Mouse (Mus musculus): ENCODE data around the gene Kctd8. TPM values are rescaled to one million over a fixed set of nuclear protein-coding genes. Genes with fewer than 3 reads are reported as not detected.

The Kctd8 gene
- total RNA-seq, 1 experiment = 0.62 TPM

DNA sequence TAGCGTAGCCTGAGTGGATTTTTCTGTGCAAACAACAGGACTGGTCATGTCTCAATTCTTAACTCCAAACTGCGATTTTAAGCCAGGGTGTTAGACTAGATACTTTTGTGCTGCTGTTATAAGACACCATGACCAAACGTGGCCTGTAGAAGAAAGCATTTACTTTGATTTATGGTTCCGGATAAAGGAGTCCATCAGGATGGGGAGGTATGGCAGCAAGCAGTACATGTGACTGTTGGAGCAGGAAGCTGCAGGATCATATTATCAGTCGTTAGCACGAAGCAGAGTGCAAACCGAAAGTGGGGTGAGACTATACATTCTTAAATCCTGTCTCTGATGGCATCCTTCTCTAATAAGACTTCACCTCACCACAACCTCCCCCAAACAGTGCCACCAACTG, 28.9 kb downstream of the Kctd8 start:
- TF ChIP-seq ZC3H11A (IDR thresholded peaks at IDR 0.05; ENCODE audit: borderline replicate concordance, low read depth, low read length) (no peak), CHD2 (IDR thresholded peaks at IDR 0.05; ENCODE audit: low read depth, low read length) (no peak), HCFC1 (IDR thresholded peaks at IDR 0.05; ENCODE audit: borderline replicate concordance, insufficient read depth, low read length) (no peak), MAFK (IDR thresholded peaks at IDR 0.05; ENCODE audit: insufficient read depth, low read depth, low read length) (no peak), ZNF384 (IDR thresholded peaks at IDR 0.05; ENCODE audit: low read depth, low read length) (no peak)
- H3K4me3 ChIP-seq (ENCODE audit: insufficient read depth in 1 of 2, low read depth in 1 of 2, low read length in 2 of 2, poor library complexity in 1 of 2, severe bottlenecking in 1 of 2) = no peak overlapping the region
- in situ Hi-C loops (cut with MboI; ENCODE audit: low sequenced_read_pairs in 2 of 2, unreplicated experiment in 2 of 2) = no loop called here
- no peaks in the 10 kb centered on the region for H3K36me3 ChIP-seq (ENCODE audit: control insufficient read depth, insufficient read depth, low read length, poor library complexity, severe bottlenecking)
- no peak overlapping the region for H3K9ac ChIP-seq (ENCODE audit: insufficient read depth, low read depth, low read length, poor library complexity, severe bottlenecking)
- no peaks in the 10 kb centered on the region for H3K9me3 ChIP-seq (ENCODE audit: control insufficient read depth, insufficient read depth, low read depth, low read length)
- DNase-seq (ENCODE audit: low read depth, low spot score) = no peak
- no peaks in the 10 kb centered on the region for H3K4me1 ChIP-seq (ENCODE audit: control insufficient read depth in 2 of 2, insufficient read depth in 2 of 2, low read length in 2 of 2, poor library complexity in 1 of 2)
- no peak overlapping the region for H3K27ac ChIP-seq (ENCODE audit: insufficient read depth, low read depth, low read length, poor library complexity, severe bottlenecking)

DNA sequence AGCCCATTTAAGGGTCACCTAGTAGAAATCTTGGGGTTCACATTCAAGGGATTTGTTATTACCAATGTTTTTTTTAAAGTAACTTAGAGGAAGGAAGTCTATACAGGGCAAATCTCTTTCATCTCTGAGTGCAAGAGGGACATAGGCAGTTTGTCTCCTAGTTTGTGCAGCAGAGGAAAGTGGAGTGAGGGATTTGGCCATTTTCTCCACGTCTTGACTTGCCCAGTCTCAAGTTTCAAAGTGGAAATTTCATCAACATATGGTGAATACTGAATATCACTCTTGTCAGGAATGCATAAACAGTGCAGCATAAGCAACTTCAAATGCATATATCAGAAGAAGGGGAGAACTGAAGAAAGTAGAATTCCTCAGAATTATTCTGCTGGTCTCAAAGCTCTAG, 39.8 kb downstream of the Kctd8 start:
- DNase-seq (ENCODE audit: low read depth, low spot score) = no peak
- TF ChIP-seq ZC3H11A (IDR thresholded peaks at IDR 0.05; ENCODE audit: borderline replicate concordance, low read depth, low read length) (no peak), CHD2 (IDR thresholded peaks at IDR 0.05; ENCODE audit: low read depth, low read length) (no peak), MAFK (IDR thresholded peaks at IDR 0.05; ENCODE audit: insufficient read depth, low read depth, low read length) (no peak), ZNF384 (IDR thresholded peaks at IDR 0.05; ENCODE audit: low read depth, low read length) (no peak), HCFC1 (IDR thresholded peaks at IDR 0.05; ENCODE audit: borderline replicate concordance, insufficient read depth, low read length) (no peak)
- Histone ChIP-seq H3K9ac (ENCODE audit: insufficient read depth, low read depth, low read length, poor library complexity, severe bottlenecking) (no peak overlapping the region), H3K4me1 (ENCODE audit: control insufficient read depth in 2 of 2, insufficient read depth in 2 of 2, low read length in 2 of 2, poor library complexity in 1 of 2) (no peaks in the 10 kb centered on the region), H3K36me3 (ENCODE audit: control insufficient read depth, insufficient read depth, low read length, poor library complexity, severe bottlenecking) (no peaks in the 10 kb centered on the region), H3K27ac (ENCODE audit: insufficient read depth, low read depth, low read length, poor library complexity, severe bottlenecking) (no peak overlapping the region), H3K9me3 (ENCODE audit: control insufficient read depth, insufficient read depth, low read depth, low read length) (no peaks in the 10 kb centered on the region), H3K4me3 (ENCODE audit: insufficient read depth in 1 of 2, low read depth in 1 of 2, low read length in 2 of 2, poor library complexity in 1 of 2, severe bottlenecking in 1 of 2) (no peak overlapping the region)
- in situ Hi-C loops (cut with MboI; ENCODE audit: low sequenced_read_pairs in 2 of 2, unreplicated experiment in 2 of 2) = no loop called here

DNA sequence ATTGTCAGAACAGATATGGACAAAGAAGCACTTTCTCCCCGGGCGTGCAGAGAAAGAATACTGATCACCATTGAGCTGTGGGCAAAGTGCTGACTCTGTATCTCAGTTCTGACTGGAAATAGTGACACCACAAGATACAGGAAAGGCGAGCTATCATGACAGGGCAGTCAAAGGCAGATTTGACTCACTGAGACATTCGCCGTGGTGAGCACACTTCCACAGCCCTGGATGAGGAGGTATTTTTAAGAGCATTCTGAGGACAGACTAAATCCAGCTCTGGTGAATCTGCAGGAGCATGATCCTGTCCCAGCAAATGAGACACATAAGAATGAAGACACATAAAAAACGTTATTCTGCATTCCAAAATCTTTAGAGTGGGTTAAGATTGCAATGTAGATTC, 49.1 kb downstream of the Kctd8 start:
- DNase-seq (ENCODE audit: low read depth, low spot score) = no peak
- no peaks in the 10 kb centered on the region for H3K4me1 ChIP-seq (ENCODE audit: control insufficient read depth in 2 of 2, insufficient read depth in 2 of 2, low read length in 2 of 2, poor library complexity in 1 of 2)
- in situ Hi-C loops (cut with MboI; ENCODE audit: low sequenced_read_pairs in 2 of 2, unreplicated experiment in 2 of 2) = no loop called here
- no peaks in the 10 kb centered on the region for H3K9me3 ChIP-seq (ENCODE audit: control insufficient read depth, insufficient read depth, low read depth, low read length)
- no peak overlapping the region for H3K9ac ChIP-seq (ENCODE audit: insufficient read depth, low read depth, low read length, poor library complexity, severe bottlenecking)
- no peak for TF ChIP-seq CHD2 (IDR thresholded peaks at IDR 0.05; ENCODE audit: low read depth, low read length)
- TF ChIP-seq HCFC1 (IDR thresholded peaks at IDR 0.05; ENCODE audit: borderline replicate concordance, insufficient read depth, low read length) = no peak
- no peak for TF ChIP-seq MAFK (IDR thresholded peaks at IDR 0.05; ENCODE audit: insufficient read depth, low read depth, low read length)
- TF ChIP-seq ZC3H11A (IDR thresholded peaks at IDR 0.05; ENCODE audit: borderline replicate concordance, low read depth, low read length) = no peak
- no peak for TF ChIP-seq ZNF384 (IDR thresholded peaks at IDR 0.05; ENCODE audit: low read depth, low read length)
- no peak overlapping the region for H3K27ac ChIP-seq (ENCODE audit: insufficient read depth, low read depth, low read length, poor library complexity, severe bottlenecking)
- H3K4me3 ChIP-seq (ENCODE audit: insufficient read depth in 1 of 2, low read depth in 1 of 2, low read length in 2 of 2, poor library complexity in 1 of 2, severe bottlenecking in 1 of 2) = no peak overlapping the region
- no peaks in the 10 kb centered on the region for H3K36me3 ChIP-seq (ENCODE audit: control insufficient read depth, insufficient read depth, low read length, poor library complexity, severe bottlenecking)

DNA sequence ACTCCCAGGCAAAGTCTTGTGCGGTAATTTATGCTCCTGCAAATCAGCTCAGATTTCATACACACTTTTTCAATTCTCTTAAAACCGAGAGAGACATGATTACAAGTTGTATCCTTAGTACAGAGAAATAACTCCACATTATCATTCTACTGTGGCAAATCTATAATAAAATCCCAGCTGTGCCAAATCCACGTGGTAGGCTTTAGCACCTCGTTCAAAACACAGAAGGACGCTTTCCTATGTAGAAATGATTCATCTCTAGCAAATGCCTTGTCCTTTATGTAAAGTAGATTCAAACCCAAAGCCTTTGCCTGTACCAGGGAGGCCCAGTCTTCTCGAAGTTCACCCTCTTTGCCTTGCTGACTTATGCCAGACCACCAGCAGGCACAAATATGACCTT, 57.1 kb downstream of the Kctd8 start:
- Histone ChIP-seq H3K36me3 (ENCODE audit: control insufficient read depth, insufficient read depth, low read length, poor library complexity, severe bottlenecking) (no peaks in the 10 kb centered on the region), H3K9me3 (ENCODE audit: control insufficient read depth, insufficient read depth, low read depth, low read length) (no peaks in the 10 kb centered on the region), H3K4me3 (ENCODE audit: insufficient read depth in 1 of 2, low read depth in 1 of 2, low read length in 2 of 2, poor library complexity in 1 of 2, severe bottlenecking in 1 of 2) (no peak overlapping the region), H3K9ac (ENCODE audit: insufficient read depth, low read depth, low read length, poor library complexity, severe bottlenecking) (no peak overlapping the region), H3K27ac (ENCODE audit: insufficient read depth, low read depth, low read length, poor library complexity, severe bottlenecking) (no peak overlapping the region), H3K4me1 (ENCODE audit: control insufficient read depth in 2 of 2, insufficient read depth in 2 of 2, low read length in 2 of 2, poor library complexity in 1 of 2) (no peaks in the 10 kb centered on the region)
- in situ Hi-C loops (cut with MboI; ENCODE audit: low sequenced_read_pairs in 2 of 2, unreplicated experiment in 2 of 2) = no loop called here
- DNase-seq (ENCODE audit: low read depth, low spot score) = no peak
- TF ChIP-seq ZNF384 (IDR thresholded peaks at IDR 0.05; ENCODE audit: low read depth, low read length) (no peak), CHD2 (IDR thresholded peaks at IDR 0.05; ENCODE audit: low read depth, low read length) (no peak)

DNA sequence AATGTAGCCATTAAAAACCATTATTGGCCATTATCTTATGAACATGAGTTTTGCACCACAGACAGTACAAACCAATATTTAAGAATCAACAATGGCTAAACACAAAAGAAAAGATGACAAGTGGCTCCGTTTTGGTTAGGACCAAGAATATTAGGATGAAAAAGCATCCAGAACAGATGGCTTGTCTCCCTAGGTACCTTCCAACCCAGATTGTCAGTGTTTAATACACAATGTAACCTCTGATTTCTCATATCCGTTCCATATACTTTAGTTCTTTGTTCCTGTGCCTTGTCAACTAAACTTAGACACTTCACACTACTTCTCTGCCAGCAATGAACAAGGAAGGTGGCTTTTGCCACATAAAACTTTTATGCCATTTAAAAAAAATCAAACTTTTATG, 89.1 kb downstream of the Kctd8 start:
- Histone ChIP-seq H3K27ac (ENCODE audit: insufficient read depth, low read depth, low read length, poor library complexity, severe bottlenecking) (no peak overlapping the region), H3K4me3 (ENCODE audit: insufficient read depth in 1 of 2, low read depth in 1 of 2, low read length in 2 of 2, poor library complexity in 1 of 2, severe bottlenecking in 1 of 2) (no peak overlapping the region), H3K9me3 (ENCODE audit: control insufficient read depth, insufficient read depth, low read depth, low read length) (no peaks in the 10 kb centered on the region), H3K9ac (ENCODE audit: insufficient read depth, low read depth, low read length, poor library complexity, severe bottlenecking) (no peak overlapping the region), H3K4me1 (ENCODE audit: control insufficient read depth in 2 of 2, insufficient read depth in 2 of 2, low read length in 2 of 2, poor library complexity in 1 of 2) (no peaks in the 10 kb centered on the region), H3K36me3 (ENCODE audit: control insufficient read depth, insufficient read depth, low read length, poor library complexity, severe bottlenecking) (no peaks in the 10 kb centered on the region)
- in situ Hi-C loops (cut with MboI; ENCODE audit: low sequenced_read_pairs in 2 of 2, unreplicated experiment in 2 of 2) = no loop called here
- no peak for TF ChIP-seq HCFC1 (IDR thresholded peaks at IDR 0.05; ENCODE audit: borderline replicate concordance, insufficient read depth, low read length)
- no peak for TF ChIP-seq ZNF384 (IDR thresholded peaks at IDR 0.05; ENCODE audit: low read depth, low read length)
- TF ChIP-seq MAFK (IDR thresholded peaks at IDR 0.05; ENCODE audit: insufficient read depth, low read depth, low read length) = no peak
- no peak for TF ChIP-seq CHD2 (IDR thresholded peaks at IDR 0.05; ENCODE audit: low read depth, low read length)
- no peak for TF ChIP-seq ZC3H11A (IDR thresholded peaks at IDR 0.05; ENCODE audit: borderline replicate concordance, low read depth, low read length)
- no peak for DNase-seq (ENCODE audit: low read depth, low spot score)
